Mouse (Mus musculus): ENCODE measurements around the gene Dtd1.
"Not testable (repeated sequence)": the region's sequence is repeated elsewhere in the genome, so short reads cannot be mapped to it uniquely, and the experiment has no call there.

The Dtd1 gene

GRCm38 (mm10) chr2:144599831-144600687 is at the start of gene Dtd1:
Gene Dtd1 (plus strand): TSS chr2:144599897.
- DNase-seq (ENCODE audit: low spot score) = peak; percentile 45

GRCm38 (mm10) chr2:144550529-144550928 is 49.2 kb upstream of the Dtd1 start, which contains the start of gene Rbbp9:
Gene Rbbp9 (minus strand): TSS chr2:144550869.
- DNase-seq (ENCODE audit: low spot score) = no peak

GRCm38 (mm10) chr2:144553905-144554304 is 45.8 kb upstream of the Dtd1 start:
- no peak for DNase-seq (ENCODE audit: low spot score)

GRCm38 (mm10) chr2:144555286-144555819 is 44.3 kb upstream of the Dtd1 start:
- DNase-seq (ENCODE audit: low spot score) = no peak

- DNase-seq (ENCODE audit: low spot score) = peak; percentile 91
Observed at GRCm38 (mm10) chr2:144555820-144556552, 43.7 kb upstream of the Dtd1 start, which contains the start of gene Sec23b. Gene Sec23b (plus strand): TSS chr2:144556229.

- no peak for DNase-seq (ENCODE audit: low spot score)
Observed at GRCm38 (mm10) chr2:144588723-144589122, 11.0 kb upstream of the Dtd1 start.

GRCm38 (mm10) chr2:144593036-144593435 is 6.7 kb upstream of the Dtd1 start:
- not testable (repeated sequence) for DNase-seq (ENCODE audit: low spot score)

GRCm38 (mm10) chr2:144593951-144594651 is 5.6 kb upstream of the Dtd1 start, which contains the start of gene Smim26:
Gene Smim26 (plus strand): TSS chr2:144594054.
- DNase-seq (ENCODE audit: low spot score) = no peak

- no peak for DNase-seq (ENCODE audit: low spot score)
Observed at GRCm38 (mm10) chr2:144598006-144598405, 1.7 kb upstream of the Dtd1 start.

GRCm38 (mm10) chr2:144601576-144601975 is 1.9 kb downstream of the Dtd1 start:
- DNase-seq (ENCODE audit: low spot score) = no peak

- DNase-seq (ENCODE audit: low spot score) = no peak
Observed at GRCm38 (mm10) chr2:144613956-144614355, 14.3 kb downstream of the Dtd1 start.

- DNase-seq (ENCODE audit: low spot score) = no peak
Observed at GRCm38 (mm10) chr2:144617074-144617874, 17.6 kb downstream of the Dtd1 start.

- no peak for DNase-seq (ENCODE audit: low spot score)
Observed at GRCm38 (mm10) chr2:144621491-144621890, 21.8 kb downstream of the Dtd1 start.

GRCm38 (mm10) chr2:144633551-144633950 is 33.9 kb downstream of the Dtd1 start:
- DNase-seq (ENCODE audit: low spot score) = no peak

GRCm38 (mm10) chr2:144634231-144634630 is 34.5 kb downstream of the Dtd1 start:
- DNase-seq (ENCODE audit: low spot score) = no peak

- DNase-seq (ENCODE audit: low spot score) = no peak
Observed at GRCm38 (mm10) chr2:144634729-144635128, 35.0 kb downstream of the Dtd1 start.

- DNase-seq (ENCODE audit: low spot score) = no peak
Observed at GRCm38 (mm10) chr2:144635644-144636320, 36.1 kb downstream of the Dtd1 start.

- no peak for DNase-seq (ENCODE audit: low spot score)
Observed at GRCm38 (mm10) chr2:144637204-144637603, 37.5 kb downstream of the Dtd1 start.

- no peak for DNase-seq (ENCODE audit: low spot score)
Observed at GRCm38 (mm10) chr2:144637671-144638395, 38.1 kb downstream of the Dtd1 start.

- no peak for DNase-seq (ENCODE audit: low spot score)
Observed at GRCm38 (mm10) chr2:144638719-144639118, 39.0 kb downstream of the Dtd1 start.
